Mouse (Mus musculus) thymus, postnatal 25 days (tissue): ENCODE measurements around the gene Gria1.

Source experiments
- DNase-seq: peaks from one replicate; pipeline ENCODE4 v3.0.0; 2022

Gene Gria1

GRCm38 (mm10) chr11:57303602-57304001 is 292.4 kb downstream of the Gria1 start:
- DNase-seq = no peak

- DNase-seq = no peak
Observed at GRCm38 (mm10) chr11:57306116-57306515, 294.9 kb downstream of the Gria1 start.

- no peak for DNase-seq
Observed at GRCm38 (mm10) chr11:57306892-57307291, 295.7 kb downstream of the Gria1 start.

- no peak for DNase-seq
Observed at GRCm38 (mm10) chr11:57317063-57317462, 305.9 kb downstream of the Gria1 start.

GRCm38 (mm10) chr11:57317478-57317877 is 306.3 kb downstream of the Gria1 start:
- no peak for DNase-seq

- DNase-seq = no peak
Observed at GRCm38 (mm10) chr11:57319374-57319773, 308.2 kb downstream of the Gria1 start.

- no peak for DNase-seq
Observed at GRCm38 (mm10) chr11:57324099-57324498, 312.9 kb downstream of the Gria1 start.
